Mouse (Mus musculus) kidney, postnatal 14 days (tissue): ENCODE measurements at regions not wholly inside any gene's neighbourhood (a gene's known extent, or its start where the extent isn't known, plus 50 kb on each side); places are given as distances from the start of the nearest gene placed in this dataset.

ENCODE experiments used
- DNase-seq: peaks from one replicate; pipeline ENCODE4 v3.0.0; 2022; ENCODE audit warnings: mixed read lengths

- no peak for DNase-seq
These were observed 166.8 kb upstream of the Klf7 start for GRCm38 (mm10) chr1:64288812-64289447.

GRCm38 (mm10) chr1:64287068-64287467 lies 165.0 kb upstream of the Klf7 start:
- DNase-seq: no peak

- no peak for DNase-seq
These were observed 162.6 kb upstream of the Klf7 start for GRCm38 (mm10) chr1:64284656-64285055.

GRCm38 (mm10) chr1:64275865-64276264 lies 153.8 kb upstream of the Klf7 start:
- no peak for DNase-seq

GRCm38 (mm10) chr1:64275086-64275802 lies 153.2 kb upstream of the Klf7 start:
- DNase-seq: no peak

GRCm38 (mm10) chr1:64257237-64257636 lies 135.2 kb upstream of the Klf7 start:
- DNase-seq: no peak

GRCm38 (mm10) chr1:64255554-64256295 lies 133.6 kb upstream of the Klf7 start:
- DNase-seq: no peak

GRCm38 (mm10) chr1:64254673-64255072 lies 132.6 kb upstream of the Klf7 start:
- no peak for DNase-seq

- no peak for DNase-seq
These were observed 131.9 kb upstream of the Klf7 start for GRCm38 (mm10) chr1:64253996-64254395.

GRCm38 (mm10) chr1:64242401-64242800 lies 120.3 kb upstream of the Klf7 start:
- no peak for DNase-seq

GRCm38 (mm10) chr1:64229654-64230053 lies 107.6 kb upstream of the Klf7 start:
- DNase-seq: no peak

GRCm38 (mm10) chr1:64226001-64226918 lies 104.2 kb upstream of the Klf7 start:
- DNase-seq: peak; percentile 71

GRCm38 (mm10) chr1:64223779-64224687 lies 102.0 kb upstream of the Klf7 start:
- DNase-seq: peak; percentile 52

GRCm38 (mm10) chr1:64222475-64222874 lies 100.4 kb upstream of the Klf7 start:
- DNase-seq: no peak

GRCm38 (mm10) chr1:64220486-64220885 lies 98.4 kb upstream of the Klf7 start:
- no peak for DNase-seq

GRCm38 (mm10) chr1:64220040-64220439 lies 98.0 kb upstream of the Klf7 start:
- no peak for DNase-seq

- no peak for DNase-seq
These were observed 93.6 kb upstream of the Klf7 start for GRCm38 (mm10) chr1:64215646-64216045.

- DNase-seq: no peak
These were observed 87.0 kb upstream of the Klf7 start for GRCm38 (mm10) chr1:64209131-64209530.

GRCm38 (mm10) chr1:64200387-64201023 lies 78.4 kb upstream of the Klf7 start:
- DNase-seq: no peak

GRCm38 (mm10) chr1:64198781-64199180 lies 76.7 kb upstream of the Klf7 start:
- no peak for DNase-seq

GRCm38 (mm10) chr1:64198322-64198721 lies 76.2 kb upstream of the Klf7 start:
- no peak for DNase-seq
